Mouse (Mus musculus): ENCODE measurements around the gene Hpse2.
"Not testable (repeated sequence)": the region's sequence is repeated elsewhere in the genome, so short reads cannot be mapped to it uniquely, and the experiment has no call there.

Hpse2 gene

GRCm38 (mm10) chr19:43388017-43388904, at the start of gene Hpse2:
Gene Hpse2, minus strand, starts transcription at chr19:43388355.
- DNase-seq (ENCODE audit: low read depth) = no peak

- DNase-seq (ENCODE audit: low read depth) = no peak
These were observed 39.5 kb upstream of the Hpse2 start for GRCm38 (mm10) chr19:43427446-43428224.

GRCm38 (mm10) chr19:43424082-43424481, 35.9 kb upstream of the Hpse2 start:
- DNase-seq (ENCODE audit: low read depth) = peak; percentile 15

- DNase-seq (ENCODE audit: low read depth) = no peak
These were observed 32.4 kb upstream of the Hpse2 start for GRCm38 (mm10) chr19:43420506-43420905.

GRCm38 (mm10) chr19:43415565-43415964, 27.4 kb upstream of the Hpse2 start:
- DNase-seq (ENCODE audit: low read depth) = peak; percentile 3

- DNase-seq (ENCODE audit: low read depth) = peak; percentile 19
These were observed 19.0 kb upstream of the Hpse2 start for GRCm38 (mm10) chr19:43407181-43407580.

- peak; percentile 79 for DNase-seq (ENCODE audit: low read depth)
These were observed 8.2 kb upstream of the Hpse2 start for GRCm38 (mm10) chr19:43396327-43396726.

GRCm38 (mm10) chr19:43387071-43387770, 934 bp downstream of the Hpse2 start:
- no peak for DNase-seq (ENCODE audit: low read depth)

- DNase-seq (ENCODE audit: low read depth) = no peak
These were observed 1.9 kb downstream of the Hpse2 start for GRCm38 (mm10) chr19:43386041-43386952.

GRCm38 (mm10) chr19:43385451-43385850, 2.7 kb downstream of the Hpse2 start:
- no peak for DNase-seq (ENCODE audit: low read depth)

- no peak for DNase-seq (ENCODE audit: low read depth)
These were observed 3.1 kb downstream of the Hpse2 start for GRCm38 (mm10) chr19:43384978-43385431.

- DNase-seq (ENCODE audit: low read depth) = no peak
These were observed 3.7 kb downstream of the Hpse2 start for GRCm38 (mm10) chr19:43384346-43384977.

GRCm38 (mm10) chr19:43358830-43359229, 29.3 kb downstream of the Hpse2 start:
- no peak for DNase-seq (ENCODE audit: low read depth)

- peak; percentile 30 for DNase-seq (ENCODE audit: low read depth)
These were observed 77.0 kb downstream of the Hpse2 start for GRCm38 (mm10) chr19:43311125-43311524.

- DNase-seq (ENCODE audit: low read depth) = peak; percentile 20
These were observed 81.4 kb downstream of the Hpse2 start for GRCm38 (mm10) chr19:43306756-43307155.

GRCm38 (mm10) chr19:43281336-43281735, 106.8 kb downstream of the Hpse2 start:
- DNase-seq (ENCODE audit: low read depth) = not testable (repeated sequence)

- no peak for DNase-seq (ENCODE audit: low read depth)
These were observed 144.2 kb downstream of the Hpse2 start for GRCm38 (mm10) chr19:43243993-43244392.

- no peak for DNase-seq (ENCODE audit: low read depth)
These were observed 156.4 kb downstream of the Hpse2 start for GRCm38 (mm10) chr19:43231711-43232110.

- peak; percentile 6 for DNase-seq (ENCODE audit: low read depth)
These were observed 194.6 kb downstream of the Hpse2 start for GRCm38 (mm10) chr19:43193562-43193961.

GRCm38 (mm10) chr19:43175437-43175965, 212.7 kb downstream of the Hpse2 start:
- DNase-seq (ENCODE audit: low read depth) = no peak

Data from NIH3T3 (cell line).